Mouse (Mus musculus) heart, embryonic 16.5 days (tissue): ENCODE results near the gene Klra1. TPM values are rescaled to one million over a fixed set of nuclear protein-coding genes. Genes with fewer than 3 reads are reported as not detected.
"Not testable (repeated sequence)": the region's sequence is repeated elsewhere in the genome, so short reads cannot be mapped to it uniquely, and the experiment has no call there.

Experiments
- ATAC-seq: fragments of 200-750 bp; cut with Nextera tagmentation; replicated peaks from 2 replicates; pipeline ENCODE4 v1.8.0; 2017; ENCODE audit warnings: moderate number of reproducible peaks; ENCODE audit not compliant: insufficient read depth, low FRiP score; ENCODE audit errors: extremely low read depth
- H3K27ac ChIP-seq: fragments of 300-500 bp; sonication (generic); 2 replicates; pipeline ENCODE4 v1.5.1; 2014; ENCODE audit warnings: mild to moderate bottlenecking, low read length, control low read depth, moderate library complexity
- H3K27me3 ChIP-seq: fragments of 300-500 bp; sonication (generic); 2 replicates; pipeline ENCODE4 v1.6.1; 2014; ENCODE audit warnings: low read length, mixed read lengths; ENCODE audit not compliant: control insufficient read depth, insufficient read depth
- H3K36me3 ChIP-seq: fragments of 300-500 bp; sonication (generic); 2 replicates; pipeline ENCODE4 v1.6.1; 2014; ENCODE audit not compliant: control insufficient read depth, insufficient read depth
- H3K4me1 ChIP-seq: fragments of 300-500 bp; sonication (generic); 2 replicates; pipeline ENCODE4 v1.6.1; 2014; ENCODE audit warnings: low read length, mixed read lengths; ENCODE audit not compliant: control insufficient read depth, insufficient read depth
- H3K4me2 ChIP-seq: fragments of 300-500 bp; sonication (generic); 2 replicates; pipeline ENCODE4 v1.6.1; 2014; ENCODE audit warnings: low read depth, mild to moderate bottlenecking, control low read depth, low read length
- H3K4me3 ChIP-seq: fragments of 300-500 bp; sonication (generic); 2 replicates; pipeline ENCODE4 v1.5.1; 2014; ENCODE audit warnings: mild to moderate bottlenecking, control low read depth, low read length
- H3K9ac ChIP-seq: fragments of 300-500 bp; sonication (generic); 2 replicates; pipeline ENCODE4 v1.6.1; 2014; ENCODE audit warnings: low read length, control low read depth
- H3K9me3 ChIP-seq: fragments of 300-500 bp; sonication (generic); replicated peaks from 2 replicates; pipeline ENCODE4 v1.6.1; 2016; ENCODE audit warnings: low read length; ENCODE audit not compliant: control insufficient read depth
- WGBS: fragments of 180-500 bp; shearing (Covaris S2); extraction: QIAGEN DNeasy Blood & Tissue Kit; methylation state at CpG from one replicate; pipeline ENCODE4 v1.1.7; 2014; 5-methylcytosine and 5-hydroxymethylcytosine counted together
- polyA plus RNA-seq: library from polyadenylated mRNA; unstranded; fragments of >200 nt; fragmentation: Nextera tagmentation; extraction: Ambion mirVana; gene quantifications from 2 replicates; pipeline ENCODE4 v1.2.1, GENCODE M21; 2015

Gene Klra1
- polyA plus RNA-seq: not detected in 2 replicates

DNA sequence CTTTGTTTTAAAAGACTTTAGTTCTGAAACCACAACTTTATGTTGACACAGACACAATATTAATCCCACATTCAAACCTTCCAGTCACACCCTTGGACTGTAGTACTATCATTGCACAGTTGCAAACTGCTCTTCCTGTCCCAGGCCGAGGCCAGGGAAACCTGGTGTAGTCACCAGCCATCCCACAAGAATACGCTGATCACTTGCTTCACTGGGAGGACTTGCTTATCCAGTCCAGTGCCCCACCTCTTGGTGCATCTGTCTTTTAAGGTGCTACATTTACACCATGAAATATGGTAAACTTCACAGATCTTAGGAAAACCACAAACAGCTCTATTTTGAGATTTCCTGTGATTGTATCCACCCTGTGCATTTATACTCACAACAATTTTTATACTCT is at the start of gene Klra1:
Klra1 (minus strand) TSS at position 125 of the 400 bp plus-strand sequence.
- no peak within 1 kb of the TSS for H3K27ac ChIP-seq
- WGBS: 72% methylated on average over 2 of the region's 2 CpGs

GRCm38 (mm10) chr6:130429511-130429910 is 42.8 kb upstream of the Klra1 start:
- Histone ChIP-seq H3K27ac (no peak overlapping the region), H3K4me1 (no peaks in the 10 kb centered on the region), H3K9me3 (0 out of 2 replicates have a peak, but pooled peaks cover 3% of the 10 kb centered on the region), H3K4me2 (no peak overlapping the region), H3K36me3 (no peaks in the 10 kb centered on the region), H3K9ac (no peak overlapping the region), H3K27me3 (no peaks in the 10 kb centered on the region), H3K4me3 (no peak overlapping the region)
- 77% methylated on average over 4 of the region's 4 CpGs for WGBS
- ATAC-seq: no peak

More for the DNA sequence above, at the start of gene Klra1:
- Histone ChIP-seq H3K4me2 (no peak within 1 kb of the TSS), H3K4me3 (no peak within 1 kb of the TSS), H3K4me1 (no peaks in the 10 kb centered on the region), H3K9me3 (no peaks in the 10 kb centered on the region; the same call in 1 of the 2 replicates), H3K9ac (no peak within 1 kb of the TSS), H3K27me3 (no peaks in the 10 kb centered on the region), H3K36me3 (no peaks in the 10 kb centered on the region)
- no peak for ATAC-seq

DNA sequence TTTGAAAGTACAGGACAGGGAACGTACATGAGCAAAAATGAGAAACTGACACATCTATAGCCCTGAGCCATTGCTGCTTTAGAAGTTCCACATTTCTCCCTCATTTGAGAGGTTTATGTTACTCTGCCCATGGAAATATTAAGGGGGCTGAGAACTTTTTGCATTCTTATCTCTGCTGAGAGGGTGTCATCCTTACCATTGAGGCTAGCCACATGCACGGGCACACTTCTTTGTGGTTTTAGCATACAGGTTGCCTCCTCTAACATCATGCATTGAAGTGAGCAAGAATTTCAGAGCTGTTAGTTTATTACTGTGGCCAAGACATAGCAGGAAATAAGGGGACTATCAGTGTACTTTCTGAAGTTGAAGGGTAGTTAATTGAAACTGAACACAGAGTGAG is 32.5 kb upstream of the Klra1 start:
- Histone ChIP-seq H3K4me2 (no peak overlapping the region), H3K36me3 (no peaks in the 10 kb centered on the region), H3K27ac (no peak overlapping the region), H3K9me3 (peaks cover 4% of the 10 kb centered on the region; the same call in 1 of the 2 replicates), H3K9ac (no peak overlapping the region), H3K27me3 (no peaks in the 10 kb centered on the region), H3K4me3 (no peak overlapping the region), H3K4me1 (no peaks in the 10 kb centered on the region)
- 80% methylated on average over 2 of the region's 2 CpGs for WGBS
- ATAC-seq: no peak

DNA sequence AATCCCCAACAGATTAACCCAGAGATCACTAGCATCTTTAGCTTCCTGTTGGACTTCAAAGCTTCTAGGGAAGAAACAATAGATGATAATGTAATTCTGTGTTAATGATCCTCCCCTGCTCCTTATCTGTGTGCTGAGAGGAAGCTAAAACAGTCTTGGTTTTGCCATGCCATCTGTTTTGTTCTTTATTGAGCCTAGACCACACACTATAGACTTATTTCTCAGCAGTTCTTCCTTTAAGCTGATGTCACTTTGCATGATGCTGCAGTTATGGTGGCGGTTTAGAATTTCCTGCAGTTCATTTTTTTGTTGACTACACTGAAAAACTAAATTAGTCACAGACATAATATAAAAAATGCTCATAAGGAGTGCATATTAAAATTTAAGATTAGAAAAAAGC is 18.2 kb upstream of the Klra1 start:
- Histone ChIP-seq H3K4me3 (no peak overlapping the region), H3K36me3 (no peaks in the 10 kb centered on the region), H3K4me1 (no peaks in the 10 kb centered on the region), H3K4me2 (no peak overlapping the region), H3K27me3 (no peaks in the 10 kb centered on the region), H3K9ac (no peak overlapping the region), H3K9me3 (peaks cover 12% of the 10 kb centered on the region), H3K27ac (no peak overlapping the region)
- no peak for ATAC-seq
- 43% methylated on average over 1 of the region's 1 CpGs for WGBS

DNA sequence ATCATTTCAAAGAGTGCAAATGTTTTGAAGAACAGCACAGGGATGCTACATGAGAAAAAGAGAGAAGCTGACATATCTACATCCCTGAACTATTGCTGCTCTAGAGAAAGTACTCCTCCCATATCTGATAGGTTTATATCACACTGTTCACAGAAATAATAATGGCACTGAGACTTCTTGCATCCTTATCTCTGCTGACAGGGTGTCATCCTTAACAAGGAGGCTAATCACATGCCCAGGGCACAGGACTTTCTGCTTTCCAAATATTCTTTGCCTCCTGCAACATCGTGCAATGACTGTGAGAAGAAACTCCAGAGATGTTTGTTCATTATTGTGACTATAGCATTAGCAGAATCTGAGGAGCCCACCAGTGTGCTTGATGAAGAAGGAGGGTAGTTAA is 871 bp downstream of the Klra1 start:
- H3K4me2 ChIP-seq: no peak overlapping the region
- H3K27ac ChIP-seq: no peak overlapping the region
- H3K4me1 ChIP-seq: no peaks in the 10 kb centered on the region
- H3K27me3 ChIP-seq: no peaks in the 10 kb centered on the region
- no peak for ATAC-seq
- no peak overlapping the region for H3K4me3 ChIP-seq
- 50% methylated on average over 1 of the region's 1 CpGs for WGBS
- no peaks in the 10 kb centered on the region; the same call in 1 of the 2 replicates for H3K9me3 ChIP-seq
- no peak overlapping the region for H3K9ac ChIP-seq
- H3K36me3 ChIP-seq: no peaks in the 10 kb centered on the region

- ATAC-seq: no peak
- Histone ChIP-seq H3K27me3 (no peaks in the 10 kb centered on the region), H3K4me3 (no peak overlapping the region), H3K4me2 (no peak overlapping the region), H3K36me3 (no peaks in the 10 kb centered on the region), H3K4me1 (no peaks in the 10 kb centered on the region), H3K9ac (no peak overlapping the region), H3K27ac (no peak overlapping the region), H3K9me3 (no peaks in the 10 kb centered on the region; the same call in 1 of the 2 replicates)
- WGBS: 64% methylated on average over 4 of the region's 4 CpGs
Measured at GRCm38 (mm10) chr6:130382375-130382774, 4.3 kb downstream of the Klra1 start.

GRCm38 (mm10) chr6:130345381-130345780 is 41.3 kb downstream of the Klra1 start:
- not testable (repeated sequence) for H3K36me3 ChIP-seq

DNA sequence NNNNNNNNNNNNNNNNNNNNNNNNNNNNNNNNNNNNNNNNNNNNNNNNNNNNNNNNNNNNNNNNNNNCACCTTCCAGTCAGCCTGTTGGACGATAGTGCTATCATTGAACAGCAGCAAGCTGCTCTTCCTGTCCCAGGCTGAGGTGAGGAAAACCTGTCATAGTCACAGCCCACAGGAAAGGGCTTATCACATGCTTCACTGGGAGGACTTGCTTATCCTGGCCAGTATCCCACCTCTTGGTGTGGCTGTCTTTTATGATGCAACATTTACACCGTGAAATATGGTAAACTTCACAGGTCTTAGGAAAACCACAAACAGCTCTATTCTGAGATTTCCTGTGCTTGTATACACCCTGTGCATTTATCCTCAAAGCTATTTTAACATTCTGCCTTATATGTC is 44.7 kb downstream of the Klra1 start:
- not testable (repeated sequence) for H3K9me3 ChIP-seq, H3K9ac ChIP-seq, H3K4me2 ChIP-seq, H3K4me3 ChIP-seq, H3K27me3 ChIP-seq, H3K27ac ChIP-seq, H3K36me3 ChIP-seq, H3K4me1 ChIP-seq, ATAC-seq
- WGBS: 69% methylated on average over 2 of the region's 2 CpGs

More at GRCm38 (mm10) chr6:130345381-130345780, 41.3 kb downstream of the Klra1 start:
- not testable (repeated sequence) for H3K9ac ChIP-seq, H3K4me1 ChIP-seq, H3K9me3 ChIP-seq, H3K27ac ChIP-seq, H3K4me2 ChIP-seq, H3K27me3 ChIP-seq, H3K4me3 ChIP-seq, ATAC-seq
- WGBS: 16% methylated on average over 1 of the region's 1 CpGs

GRCm38 (mm10) chr6:130337411-130337810 is 49.3 kb downstream of the Klra1 start, which contains the start of gene Klra3:
Gene Klra3 (minus strand): TSS chr6:130337574.
- H3K4me1 ChIP-seq: no peaks in the 10 kb centered on the region
- no peak within 1 kb of the TSS for H3K4me2 ChIP-seq
- 0 out of 2 replicates have a peak, but pooled peaks cover 3% of the 10 kb centered on the region for H3K9me3 ChIP-seq
- no peak within 1 kb of the TSS for H3K4me3 ChIP-seq
- no peaks in the 10 kb centered on the region for H3K27me3 ChIP-seq
- no peaks in the 10 kb centered on the region for H3K36me3 ChIP-seq
- H3K9ac ChIP-seq: no peak within 1 kb of the TSS
- H3K27ac ChIP-seq: no peak within 1 kb of the TSS
- ATAC-seq: no peak
- WGBS: 76% methylated on average over 8 of the region's 8 CpGs
